Mouse (Mus musculus) hindbrain, embryonic 10.5 days (tissue): Measurements from ENCODE around the gene Def6. TPM values are rescaled to one million over a fixed set of nuclear protein-coding genes. Genes with fewer than 3 reads are reported as not detected.

Experiments used
- DNase-seq: peaks from one replicate; pipeline ENCODE4 v3.0.0-alpha.2; 2017; ENCODE audit warnings: low spot score
- H3K27ac ChIP-seq: fragments of 300-500 bp; sonication (generic); 2 replicates; pipeline ENCODE4 v1.5.1; 2016; ENCODE audit warnings: mild to moderate bottlenecking, moderate library complexity
- H3K27me3 ChIP-seq: fragments of 300-500 bp; sonication (generic); 2 replicates; pipeline ENCODE4 v1.6.1; 2016; ENCODE audit warnings: mild to moderate bottlenecking; ENCODE audit not compliant: poor library complexity, insufficient read depth, severe bottlenecking
- H3K36me3 ChIP-seq: fragments of 300-500 bp; sonication (generic); 2 replicates; pipeline ENCODE4 v1.6.1; 2016; ENCODE audit warnings: mild to moderate bottlenecking, moderate library complexity
- H3K4me1 ChIP-seq: fragments of 300-500 bp; sonication (generic); replicated peaks from 2 replicates; pipeline ENCODE4 v1.6.1; 2016; ENCODE audit warnings: mild to moderate bottlenecking
- H3K4me3 ChIP-seq: fragments of 300-500 bp; sonication (generic); 2 replicates; pipeline ENCODE4 v1.5.1; 2016; ENCODE audit warnings: mild to moderate bottlenecking, moderate library complexity
- H3K9me3 ChIP-seq: fragments of 300-500 bp; sonication (generic); 2 replicates; pipeline ENCODE4 v1.6.1; 2016; ENCODE audit warnings: mild to moderate bottlenecking, moderate library complexity
- WGBS: fragments of 180-500 bp; shearing (Covaris S2); methylation state at CpG from one replicate; pipeline ENCODE4 v1.1.7; 2016; 5-methylcytosine and 5-hydroxymethylcytosine counted together
- polyA plus RNA-seq: library from polyadenylated mRNA; unstranded; fragments of >200 nt; fragmentation: Nextera tagmentation; extraction: Ambion mirVana; gene quantifications from 2 replicates; pipeline ENCODE4 v1.2.1, GENCODE M21; 2016

Def6 gene
- polyA plus RNA-seq, 1 experiment from 2014 or later = 4.3 TPM

DNA sequence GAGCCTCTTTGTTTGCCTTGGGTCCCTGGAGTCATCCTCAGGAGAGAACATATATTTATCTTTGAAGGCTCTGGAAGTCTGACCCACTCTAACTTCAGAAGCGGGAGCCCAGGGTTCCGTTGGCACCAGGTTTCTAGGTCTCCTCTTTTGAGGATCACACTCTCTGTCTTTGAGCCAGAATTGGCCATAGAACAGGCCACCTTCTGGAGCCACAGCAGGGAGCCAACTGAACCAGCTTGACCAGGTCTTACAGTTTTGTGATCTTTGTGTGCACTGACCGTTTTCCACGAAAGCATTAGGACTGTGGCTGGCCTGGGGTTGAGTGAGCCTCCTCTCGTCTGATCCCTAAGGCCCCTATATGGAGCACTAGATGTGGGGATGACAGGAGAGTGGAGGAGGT, 27.1 kb downstream of the Def6 start:
- peaks cover 11% of the 10 kb centered on the region; the same call in 1 of the 2 replicates for H3K27me3 ChIP-seq
- WGBS = 80% methylated on average over 5 of the region's 5 CpGs
- DNase-seq = no peak
- H3K27ac ChIP-seq = no peak overlapping the region
- peaks cover 22% of the 10 kb centered on the region for H3K36me3 ChIP-seq
- no peak overlapping the region for H3K4me3 ChIP-seq
- no peaks in the 10 kb centered on the region for H3K9me3 ChIP-seq
- H3K4me1 ChIP-seq = peaks cover 51% of the 10 kb centered on the region

DNA sequence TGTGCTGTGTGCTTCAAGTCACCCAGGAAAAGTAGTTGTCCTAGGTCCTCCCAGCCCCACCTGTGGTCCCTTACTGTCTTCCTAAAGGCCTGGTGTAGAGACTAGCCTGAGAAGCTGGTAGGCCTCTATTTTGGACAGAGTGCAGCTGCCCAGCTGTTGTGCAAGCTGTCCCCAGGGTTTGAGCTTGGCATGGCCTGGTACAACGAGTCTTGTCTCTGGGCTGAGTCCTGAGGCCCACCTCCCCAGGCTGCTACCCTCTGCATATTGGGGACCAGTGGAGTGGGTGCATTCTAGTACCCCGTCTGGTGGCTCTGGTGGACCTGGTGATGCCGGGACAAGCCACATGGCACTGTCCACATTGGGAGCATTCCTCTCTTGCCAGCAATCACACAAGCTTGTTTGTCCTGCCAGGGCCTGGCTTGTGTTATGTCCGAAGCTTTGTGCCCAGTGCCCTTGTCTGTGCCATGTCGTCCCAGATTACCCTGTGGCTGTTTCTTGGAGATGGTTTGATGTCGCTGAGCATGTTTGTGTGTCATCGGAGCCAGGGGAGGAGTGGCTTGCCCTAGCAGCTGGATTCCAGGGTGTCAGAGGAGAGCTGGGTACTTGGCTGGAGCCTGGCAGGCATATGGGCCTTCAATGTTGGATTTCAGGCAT, 28.5 kb downstream of the Def6 start:
- Histone ChIP-seq H3K36me3 (peaks cover 33% of the 10 kb centered on the region), H3K27me3 (peaks cover 11% of the 10 kb centered on the region; the same call in 1 of the 2 replicates), H3K27ac (no peak overlapping the region), H3K4me3 (no peak overlapping the region), H3K9me3 (no peaks in the 10 kb centered on the region), H3K4me1 (peaks cover 51% of the 10 kb centered on the region)
- WGBS = 85% methylated on average over 7 of the region's 7 CpGs
- no peak for DNase-seq

DNA sequence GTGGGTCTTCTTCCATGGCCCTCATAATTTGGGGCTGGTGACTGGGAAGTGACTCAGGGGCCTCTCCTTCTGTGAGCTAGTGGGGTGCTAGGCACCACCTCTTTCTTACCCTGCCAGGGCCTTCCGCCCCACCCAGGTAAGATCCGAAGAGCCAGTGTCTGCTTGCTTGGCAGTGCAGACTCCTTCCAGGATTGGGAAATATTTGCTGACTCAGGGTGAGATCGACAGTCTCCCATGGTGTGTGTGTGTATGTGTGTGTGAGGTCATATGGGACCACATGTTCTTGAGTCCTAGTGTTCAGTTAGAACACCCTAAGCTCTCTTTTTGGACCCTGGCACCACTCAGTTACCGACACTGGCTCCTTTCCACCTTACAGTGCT, 29.0 kb downstream of the Def6 start:
- H3K27ac ChIP-seq = no peak overlapping the region
- peaks cover 39% of the 10 kb centered on the region for H3K36me3 ChIP-seq
- no peaks in the 10 kb centered on the region for H3K9me3 ChIP-seq
- no peak for DNase-seq
- no peak overlapping the region for H3K4me3 ChIP-seq
- peaks cover 51% of the 10 kb centered on the region for H3K4me1 ChIP-seq
- 93% methylated on average over 4 of the region's 4 CpGs for WGBS
- peaks cover 6% of the 10 kb centered on the region; the same call in 1 of the 2 replicates for H3K27me3 ChIP-seq

DNA sequence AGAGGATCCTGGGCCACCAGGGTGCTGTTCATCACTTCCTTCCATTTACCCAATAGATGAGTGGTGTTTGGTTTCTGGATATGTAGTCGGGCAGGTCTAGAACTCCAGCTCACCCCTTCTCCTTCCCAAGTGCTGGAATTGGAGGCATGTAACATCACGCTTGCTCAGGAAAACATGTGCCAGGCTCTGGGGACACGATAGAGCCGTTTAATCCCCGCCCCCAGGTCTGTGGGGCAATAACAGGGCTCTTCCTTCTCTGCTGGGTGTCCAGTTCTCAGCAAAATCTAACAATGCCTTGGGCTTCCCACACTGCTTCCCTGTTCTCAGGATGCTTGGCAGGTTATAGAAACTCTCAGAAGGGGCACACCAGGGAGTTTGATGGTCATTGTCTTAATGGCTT, 29.8 kb downstream of the Def6 start:
- Histone ChIP-seq H3K4me3 (no peak overlapping the region), H3K27ac (0 out of 2 replicates have a peak overlapping the region, but pooled peaks have one; percentile 5), H3K9me3 (no peaks in the 10 kb centered on the region), H3K27me3 (no peaks in the 10 kb centered on the region), H3K36me3 (peaks cover 45% of the 10 kb centered on the region), H3K4me1 (peaks cover 50% of the 10 kb centered on the region)
- DNase-seq = no peak
- 68% methylated on average over 5 of the region's 5 CpGs for WGBS

DNA sequence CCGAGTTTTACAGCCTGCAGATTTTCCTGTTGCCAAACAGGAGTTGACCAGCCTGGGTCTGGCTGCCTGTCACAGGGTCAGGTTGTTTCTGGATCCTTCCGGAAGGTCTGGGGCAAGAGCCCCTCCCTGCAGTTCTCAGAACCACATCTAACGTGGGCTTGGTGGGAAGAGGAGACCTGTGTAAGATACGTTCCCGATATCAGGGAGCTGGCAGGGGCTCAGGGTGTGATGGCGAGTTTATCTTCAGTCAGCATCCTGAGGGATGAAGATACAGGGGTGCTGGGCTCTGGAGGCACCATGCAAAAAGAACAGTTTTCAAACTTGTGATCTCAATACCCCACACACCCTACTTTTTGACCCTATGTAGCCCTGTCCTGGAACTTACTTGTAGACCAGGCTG, 30.3 kb downstream of the Def6 start:
- Histone ChIP-seq H3K4me1 (peaks cover 47% of the 10 kb centered on the region), H3K4me3 (no peak overlapping the region), H3K36me3 (peaks cover 49% of the 10 kb centered on the region), H3K27me3 (no peaks in the 10 kb centered on the region), H3K27ac (0 out of 2 replicates have a peak overlapping the region, but pooled peaks have one; percentile 5), H3K9me3 (no peaks in the 10 kb centered on the region)
- WGBS = 72% methylated on average over 6 of the region's 6 CpGs
- no peak for DNase-seq

DNA sequence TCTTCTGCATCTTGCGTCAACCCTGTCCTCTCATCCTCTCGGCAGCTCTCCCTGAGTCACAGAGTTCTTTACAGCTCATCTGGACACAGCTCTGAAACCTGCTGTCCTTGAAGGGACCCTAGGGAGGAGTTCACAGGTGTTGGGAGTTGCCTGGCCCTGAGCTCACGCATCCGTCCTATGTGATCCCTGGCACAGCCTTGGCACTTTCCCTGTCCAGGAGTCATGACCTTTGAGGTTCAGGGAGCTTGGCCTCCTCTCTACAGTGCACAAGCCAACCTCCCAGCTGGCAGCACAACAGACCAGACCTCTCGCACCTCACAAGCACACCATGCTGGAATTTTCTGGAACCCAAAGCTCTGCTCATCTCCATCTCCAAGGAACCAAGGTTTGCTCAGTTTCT, 33.3 kb downstream of the Def6 start:
- Histone ChIP-seq H3K9me3 (no peaks in the 10 kb centered on the region), H3K4me3 (no peak overlapping the region), H3K4me1 (peaks cover 36% of the 10 kb centered on the region), H3K27ac (no peak overlapping the region), H3K27me3 (no peaks in the 10 kb centered on the region), H3K36me3 (peaks cover 56% of the 10 kb centered on the region)
- 96% methylated on average over 5 of the region's 5 CpGs for WGBS
- no peak for DNase-seq

DNA sequence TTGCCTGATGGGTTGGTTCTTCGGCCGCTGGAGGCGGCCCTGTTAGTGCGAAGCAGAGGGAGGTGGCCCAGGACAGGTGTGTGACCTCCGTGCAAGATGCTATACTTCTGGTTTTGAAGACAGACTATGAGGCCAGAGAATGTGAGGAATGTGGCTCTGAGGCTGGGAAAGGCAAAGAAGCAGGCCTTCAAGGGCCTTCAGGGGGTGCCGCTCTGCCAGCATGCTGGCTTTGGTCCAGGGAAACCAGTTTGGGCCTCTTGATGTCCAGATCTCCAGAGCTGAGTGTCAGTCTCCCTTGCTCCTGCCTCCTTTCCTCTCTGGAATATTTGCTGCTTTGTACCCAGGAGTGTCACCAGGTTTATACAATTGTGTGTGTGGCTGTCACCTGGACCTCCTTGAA, 34.7 kb downstream of the Def6 start:
- no peak overlapping the region for H3K4me3 ChIP-seq
- H3K27me3 ChIP-seq = no peaks in the 10 kb centered on the region
- 93% methylated on average over 6 of the region's 6 CpGs for WGBS
- DNase-seq = no peak
- no peak overlapping the region for H3K27ac ChIP-seq
- no peaks in the 10 kb centered on the region for H3K9me3 ChIP-seq
- H3K36me3 ChIP-seq = peaks cover 56% of the 10 kb centered on the region
- peaks cover 37% of the 10 kb centered on the region for H3K4me1 ChIP-seq

DNA sequence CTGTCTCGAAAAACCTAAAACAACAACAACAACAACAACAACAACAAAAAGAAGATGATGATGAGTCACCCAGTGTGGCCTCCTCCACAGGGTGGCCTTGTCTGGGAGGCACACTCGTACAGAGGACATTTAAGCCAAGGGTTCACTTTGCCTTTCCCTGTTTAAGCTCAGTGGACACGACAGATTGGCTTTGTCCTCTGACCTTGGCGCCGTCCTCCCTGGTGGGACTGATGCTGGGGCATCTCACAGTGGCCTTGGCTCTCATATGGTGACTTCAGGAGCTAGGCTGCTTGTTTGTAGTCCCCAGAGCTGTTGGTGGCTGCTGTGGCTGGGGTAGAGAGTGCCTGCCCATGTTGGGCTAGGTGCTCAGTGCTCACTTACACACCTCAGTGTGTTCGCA, 36.6 kb downstream of the Def6 start:
- Histone ChIP-seq H3K27me3 (no peaks in the 10 kb centered on the region), H3K4me1 (peaks cover 37% of the 10 kb centered on the region), H3K36me3 (peaks cover 38% of the 10 kb centered on the region), H3K9me3 (no peaks in the 10 kb centered on the region), H3K27ac (peak overlapping the region; percentile 71), H3K4me3 (no peak overlapping the region)
- 84% methylated on average over 6 of the region's 6 CpGs for WGBS
- no peak for DNase-seq

DNA sequence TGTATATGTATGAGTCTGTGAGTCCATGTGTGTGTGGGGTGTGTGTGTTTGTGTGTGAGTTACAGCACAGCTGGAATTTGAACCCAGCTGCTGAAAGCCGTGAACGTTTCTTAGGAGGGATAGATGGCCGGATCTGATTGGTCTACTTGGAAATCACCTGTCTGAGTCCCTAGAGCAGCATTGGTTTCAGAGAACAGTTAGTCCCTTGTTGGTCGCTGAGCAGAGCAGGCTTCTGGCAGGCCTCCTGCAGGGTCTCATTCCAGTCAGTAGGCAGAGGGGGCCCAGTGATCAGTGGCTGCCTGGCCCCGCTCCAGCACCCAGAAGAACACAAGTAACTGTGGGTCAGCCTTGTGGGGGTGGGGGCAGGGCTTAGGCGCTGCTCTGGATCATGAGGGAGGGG, 37.1 kb downstream of the Def6 start:
- 0 out of 2 replicates have a peak overlapping the region, but pooled peaks have one; percentile 4 for H3K4me3 ChIP-seq
- peaks cover 33% of the 10 kb centered on the region for H3K36me3 ChIP-seq
- no peaks in the 10 kb centered on the region for H3K9me3 ChIP-seq
- no peaks in the 10 kb centered on the region for H3K27me3 ChIP-seq
- DNase-seq = no peak
- H3K4me1 ChIP-seq = peaks cover 37% of the 10 kb centered on the region
- H3K27ac ChIP-seq = peak overlapping the region; percentile 74
- 54% methylated on average over 6 of the region's 6 CpGs for WGBS

DNA sequence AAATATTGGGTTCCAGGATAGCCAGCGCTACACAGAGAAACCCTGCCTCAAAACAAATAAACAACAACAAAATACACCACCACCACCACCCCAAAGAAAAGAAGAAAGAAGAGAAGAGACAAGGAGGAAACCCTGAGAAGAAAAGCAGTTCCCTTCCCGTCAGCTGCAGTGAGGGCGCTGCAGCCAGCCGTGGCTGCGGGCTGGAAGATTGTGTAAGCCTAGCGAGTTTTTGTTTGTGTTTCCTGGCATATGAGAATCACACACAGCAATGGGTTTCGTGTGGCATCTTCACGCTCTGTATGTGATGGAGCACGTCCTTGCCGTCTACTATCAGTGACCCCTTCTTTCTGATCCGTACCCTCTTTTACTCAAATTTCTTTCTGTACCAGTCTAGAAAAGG, 39.1 kb downstream of the Def6 start:
- no peak for DNase-seq
- no peak overlapping the region for H3K4me3 ChIP-seq
- no peaks in the 10 kb centered on the region for H3K27me3 ChIP-seq
- no peaks in the 10 kb centered on the region for H3K9me3 ChIP-seq
- 81% methylated on average over 11 of the region's 11 CpGs for WGBS
- H3K4me1 ChIP-seq = peaks cover 42% of the 10 kb centered on the region
- H3K27ac ChIP-seq = peak overlapping the region; percentile 70
- H3K36me3 ChIP-seq = peaks cover 26% of the 10 kb centered on the region; the same call in 1 of the 2 replicates

DNA sequence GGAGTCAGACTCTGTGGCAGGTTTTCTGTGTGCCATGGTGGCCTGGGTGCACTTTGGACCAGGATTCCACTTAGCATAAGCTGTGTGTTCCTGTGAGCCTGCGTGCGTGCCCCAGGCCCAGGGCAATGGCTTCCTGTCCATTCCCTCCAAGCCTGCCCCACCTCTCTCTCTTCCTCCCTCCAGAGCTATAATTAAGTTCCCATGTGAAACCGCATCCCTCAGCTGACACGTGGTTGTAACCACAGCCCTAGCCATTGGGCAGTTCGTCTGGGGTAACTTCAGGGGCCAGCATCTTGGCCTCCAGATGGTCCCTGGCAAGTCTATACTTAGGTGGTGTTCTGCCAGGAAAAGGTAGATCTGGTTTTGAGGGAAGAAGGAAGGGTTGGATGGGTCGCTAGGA, 40.0 kb downstream of the Def6 start:
- DNase-seq = peak; percentile 31
- 50% methylated on average over 6 of the region's 6 CpGs for WGBS

DNA sequence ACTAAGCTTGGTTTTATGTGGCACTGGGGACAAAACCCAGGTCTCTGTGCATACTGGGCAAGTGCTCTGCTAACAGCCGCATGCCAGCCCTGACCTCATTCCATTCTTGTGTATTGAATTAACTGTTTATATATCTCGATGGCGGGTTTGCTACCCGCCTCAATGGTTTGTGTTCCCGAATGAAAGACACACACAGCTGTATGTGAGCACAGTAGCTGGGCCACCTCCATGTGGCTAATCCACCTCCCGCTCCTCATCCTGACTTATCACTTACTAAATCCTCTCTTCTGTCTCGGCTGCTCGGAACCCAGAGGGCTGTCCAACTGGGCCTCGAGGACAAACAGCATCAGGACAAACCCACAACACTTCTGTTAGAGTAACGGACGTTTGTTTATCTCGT, 41.5 kb downstream of the Def6 start:
- H3K4me3 ChIP-seq = no peak overlapping the region
- peaks cover 11% of the 10 kb centered on the region; the same call in 1 of the 2 replicates for H3K36me3 ChIP-seq
- H3K27me3 ChIP-seq = no peaks in the 10 kb centered on the region
- peaks cover 41% of the 10 kb centered on the region for H3K4me1 ChIP-seq
- H3K9me3 ChIP-seq = no peaks in the 10 kb centered on the region
- H3K27ac ChIP-seq = no peak overlapping the region
- no peak for DNase-seq
- WGBS = 88% methylated on average over 12 of the region's 12 CpGs

More for the DNA sequence above, 40.0 kb downstream of the Def6 start:
- H3K27me3 ChIP-seq = no peaks in the 10 kb centered on the region
- peaks cover 41% of the 10 kb centered on the region for H3K4me1 ChIP-seq
- no peaks in the 10 kb centered on the region for H3K9me3 ChIP-seq
- H3K27ac ChIP-seq = peak overlapping the region; percentile 70
- no peak overlapping the region for H3K4me3 ChIP-seq
- H3K36me3 ChIP-seq = peaks cover 19% of the 10 kb centered on the region; the same call in 1 of the 2 replicates

DNA sequence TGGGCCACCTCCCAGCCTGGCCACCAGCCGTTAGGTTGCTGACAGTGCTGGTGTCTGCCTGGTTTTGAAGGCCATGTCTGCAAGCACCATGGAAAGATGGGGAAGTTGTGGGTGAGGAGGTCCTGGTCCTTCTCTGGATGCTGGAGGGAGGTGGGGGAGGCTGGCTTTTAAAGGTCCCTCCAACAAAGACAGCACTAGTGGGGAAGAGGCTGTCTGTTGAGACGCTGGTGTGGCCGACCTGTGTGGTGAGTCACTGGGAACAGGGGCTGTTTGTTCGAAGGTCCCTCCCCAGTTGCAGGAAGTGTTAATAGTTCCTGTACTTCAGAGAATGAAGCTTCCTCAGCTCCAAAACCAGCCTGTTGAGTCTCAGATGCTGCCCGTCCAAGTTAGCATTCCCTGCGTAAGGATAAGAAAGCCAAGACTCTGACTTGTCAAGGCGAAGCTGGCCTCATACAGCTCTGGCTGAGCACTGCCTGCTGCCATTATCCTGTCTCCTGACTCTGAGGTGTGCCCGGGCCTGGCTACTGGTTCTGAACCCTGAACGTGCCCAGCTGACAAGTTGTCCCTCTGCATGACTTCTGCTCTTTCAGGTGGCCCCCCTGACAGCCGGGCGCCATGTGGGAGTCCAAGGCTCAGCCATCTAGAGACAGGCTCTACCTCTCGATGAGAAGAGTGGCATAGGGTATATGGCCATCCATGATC, 44.2 kb downstream of the Def6 start:
- H3K9me3 ChIP-seq = no peaks in the 10 kb centered on the region
- 86% methylated on average over 12 of the region's 12 CpGs for WGBS

More for the DNA sequence above, 44.2 kb downstream of the Def6 start:
- peaks cover 11% of the 10 kb centered on the region; the same call in 1 of the 2 replicates for H3K36me3 ChIP-seq
- DNase-seq = no peak
- no peak overlapping the region for H3K4me3 ChIP-seq
- peaks cover 39% of the 10 kb centered on the region for H3K4me1 ChIP-seq
- 0 out of 2 replicates have a peak overlapping the region, but pooled peaks have one; percentile 53 for H3K27ac ChIP-seq
- no peaks in the 10 kb centered on the region for H3K27me3 ChIP-seq
